13 mouse cellular contexts compared by ENCODE assay signal in the genomic region with DNA sequence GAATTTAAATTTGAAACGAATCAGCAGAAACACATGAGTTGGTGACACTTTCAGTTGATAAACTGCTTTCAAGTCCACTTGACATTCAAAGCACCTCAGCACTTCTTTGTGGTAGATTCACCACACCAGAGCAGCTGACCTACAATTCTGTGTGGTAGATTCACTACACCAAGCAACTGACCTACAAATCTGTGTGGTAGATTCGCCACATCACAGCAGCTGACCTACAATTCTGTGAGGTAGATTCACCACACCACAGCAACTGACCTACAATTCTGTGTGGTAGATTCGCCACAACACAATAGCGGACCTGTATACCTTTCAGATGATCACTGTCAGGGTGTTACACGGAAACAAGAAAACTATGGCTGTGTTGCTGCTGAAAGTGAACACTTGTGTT.
"Had no signal": no experiment of that assay in that cellular context is flagged by ENCODE, and none has a peak within 500 bp of the region (broad histone marks: within the 10 kb centered on the region; RNA-seq: fewer than 3 reads in every experiment).

No protein-coding gene starts in this region.

- H3K27ac ChIP-seq: layer of hippocampus, adult 2 months; limb, embryonic 13.5 days; liver, embryonic 14.5 days; midbrain, embryonic 15.5 days; neural tube, embryonic 13.5 days; stomach, postnatal 0 days had no signal

- H3K4me1 ChIP-seq: limb, embryonic 13.5 days; midbrain, embryonic 15.5 days; neural tube, embryonic 13.5 days had no signal

- H3K27me3 ChIP-seq: limb, embryonic 13.5 days; midbrain, embryonic 15.5 days; neural tube, embryonic 13.5 days had no signal

- H3K4me2 ChIP-seq: limb, embryonic 13.5 days; midbrain, embryonic 15.5 days; neural tube, embryonic 13.5 days had no signal

- H3K36me3 ChIP-seq: limb, embryonic 13.5 days; midbrain, embryonic 15.5 days; neural tube, embryonic 13.5 days had no signal

- H3K4me3 ChIP-seq: layer of hippocampus, adult 2 months; limb, embryonic 13.5 days; midbrain, embryonic 15.5 days; neural tube, embryonic 13.5 days had no signal

- H3K9me3 ChIP-seq: limb, embryonic 13.5 days; midbrain, embryonic 15.5 days; neural tube, embryonic 13.5 days had no signal

- H3K9ac ChIP-seq: limb, embryonic 13.5 days; liver, embryonic 14.5 days; midbrain, embryonic 15.5 days; neural tube, embryonic 13.5 days had no signal

- ATAC-seq: midbrain, embryonic 15.5 days had no signal

- DNase-seq: kidney, postnatal 10 days; kidney, postnatal 4 days; left cerebral cortex, postnatal 4 days; lung, adult 18-20 months; right cerebral cortex, adult 18-20 months; right cerebral cortex, postnatal 25 days; thymus, postnatal 4 days had no signal
